Mouse (Mus musculus): ENCODE results near the gene Tgm6.

Tgm6 gene

DNA sequence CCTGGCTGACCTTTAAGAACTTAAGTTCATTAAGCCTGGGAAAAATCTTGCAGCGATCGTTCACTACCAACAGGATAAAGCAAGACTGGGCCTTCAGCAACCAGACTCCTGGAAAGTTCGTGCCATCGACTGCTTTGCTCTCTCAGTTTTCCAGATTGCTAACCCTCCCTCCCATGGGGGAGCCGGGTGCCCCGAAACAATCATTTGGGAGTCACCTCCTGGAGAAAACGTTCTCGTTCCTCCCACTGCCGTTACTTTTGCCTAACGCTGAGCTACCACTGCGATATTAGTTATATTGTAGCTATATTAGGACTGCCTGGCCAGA is 66.1 kb downstream of the Tgm6 start:
- DNase-seq (ENCODE audit: inconsistent age in 2 of 2, low spot score in 1 of 2): no peak

DNA sequence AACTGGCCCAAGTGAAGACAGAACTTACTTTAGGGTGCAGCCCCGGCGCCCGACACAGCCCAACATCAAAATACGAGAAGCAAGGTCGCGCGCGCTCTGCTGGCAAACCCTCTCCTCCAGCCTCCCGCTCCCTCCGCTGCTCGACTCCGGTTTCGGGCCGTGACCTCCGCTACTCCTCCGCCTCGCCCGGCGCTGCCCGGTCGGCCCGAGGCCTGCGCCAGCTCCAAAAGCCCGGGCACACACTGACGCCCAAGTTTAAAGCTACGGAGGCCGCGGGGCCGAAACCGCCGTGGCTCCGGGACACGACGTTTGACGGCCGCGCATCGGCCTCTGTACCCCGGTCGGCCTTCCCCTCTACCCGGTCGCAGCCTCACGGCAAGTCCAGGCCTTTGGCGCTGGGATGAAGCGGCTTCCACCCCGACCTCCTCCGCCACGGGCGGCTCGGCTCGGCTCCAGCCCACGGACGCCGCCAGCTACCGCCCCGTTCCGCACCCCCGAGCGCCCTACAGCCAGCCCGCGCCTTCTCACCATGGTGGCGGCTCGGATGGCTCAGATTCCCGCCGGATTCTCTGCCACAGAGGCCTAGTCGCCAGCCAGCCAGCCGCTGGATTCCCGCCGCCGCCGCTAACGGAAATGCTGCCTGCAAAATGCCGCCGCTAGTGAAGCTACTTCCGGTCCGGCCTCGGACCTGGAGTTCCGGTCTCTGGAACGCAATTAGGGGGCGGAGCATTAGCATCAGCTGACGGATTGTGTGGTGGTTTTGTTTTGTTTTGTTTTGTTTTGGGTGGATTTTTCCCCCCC is 66.7 kb downstream of the Tgm6 start, which contains the start of gene Snrpb:
TSS of gene Snrpb (minus strand) at position 698 of the 801 bp plus-strand sequence.
- DNase-seq (ENCODE audit: inconsistent age in 2 of 2, low spot score in 1 of 2): peak; percentile 92 to 97

DNA sequence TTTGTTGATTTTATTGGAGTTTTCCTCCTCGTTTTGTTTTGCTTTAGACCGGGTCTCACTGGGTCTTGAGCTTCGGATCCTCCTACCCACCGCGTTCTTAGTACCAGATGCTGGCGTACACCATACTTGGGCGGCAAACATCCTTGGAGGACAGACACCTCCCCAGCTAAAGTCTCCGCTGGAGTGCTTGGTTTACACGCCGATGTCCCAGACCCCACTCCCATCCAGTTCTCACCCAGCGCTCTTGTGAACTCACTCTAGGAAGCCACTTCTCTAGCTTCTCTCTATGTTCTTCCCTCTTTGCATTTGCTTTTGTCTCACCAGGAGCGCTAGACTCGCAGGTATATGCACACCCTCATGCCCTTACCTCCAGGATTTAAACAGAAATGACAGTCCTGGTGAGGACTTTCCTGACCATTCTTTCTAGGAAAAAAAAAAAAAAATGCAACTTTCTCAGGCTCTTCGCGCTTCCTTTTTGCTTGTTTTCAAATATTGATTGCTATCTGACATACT is 67.3 kb downstream of the Tgm6 start:
- DNase-seq (ENCODE audit: inconsistent age in 2 of 2, low spot score in 1 of 2): no peak

GRCm38 (mm10) chr2:130188391-130188790 is 76.2 kb downstream of the Tgm6 start:
- no peak for DNase-seq (ENCODE audit: inconsistent age in 2 of 2, low spot score in 1 of 2)

DNA sequence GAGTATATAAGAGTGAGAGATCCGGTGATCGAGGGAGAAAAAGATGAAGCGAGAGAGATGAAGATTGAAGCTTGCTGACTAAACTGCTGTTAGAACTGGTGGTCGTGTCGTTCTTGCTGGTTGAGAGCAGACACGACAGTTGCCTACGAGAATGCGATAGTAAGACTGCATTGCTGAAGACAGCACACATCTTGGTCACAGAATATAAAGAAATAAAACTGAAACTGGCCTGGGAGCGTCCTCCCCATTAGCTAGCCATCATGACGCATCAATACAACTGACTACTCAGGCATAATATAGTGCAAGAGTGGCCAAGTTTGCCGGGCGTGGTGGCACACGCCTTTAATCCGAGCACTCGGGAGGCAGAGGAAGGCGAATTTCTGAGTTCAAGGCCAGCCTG is 82.7 kb downstream of the Tgm6 start, which contains the start of gene Tmc2:
TSS of gene Tmc2 (plus strand) at position 301 of the 400 bp plus-strand sequence.
- DNase-seq (ENCODE audit: inconsistent age in 2 of 2, low spot score in 1 of 2): no peak

DNA sequence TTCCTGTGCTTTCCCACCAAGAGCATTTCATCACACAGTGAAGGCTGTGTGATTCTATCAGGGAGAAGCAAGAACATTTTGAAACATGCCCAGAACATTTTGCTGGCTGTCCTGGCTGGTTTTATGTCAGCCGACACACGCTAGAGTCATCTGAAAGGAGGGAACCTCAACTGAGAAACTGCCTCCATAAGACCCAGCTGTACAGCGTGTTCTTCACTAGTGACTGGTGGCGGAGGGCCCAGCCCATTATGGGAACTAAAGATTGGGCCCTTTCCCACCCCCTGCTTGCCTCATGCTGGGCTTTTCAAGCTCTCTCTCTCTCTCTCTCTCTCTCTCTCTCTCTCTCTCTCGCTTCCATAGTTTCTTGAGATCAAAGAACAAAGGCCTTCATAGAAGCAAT is 88.7 kb downstream of the Tgm6 start:
- DNase-seq (ENCODE audit: inconsistent age in 2 of 2, low spot score in 1 of 2): no peak

All from adrenal gland, adult (tissue).